Mouse (Mus musculus): ENCODE results near the gene Tgif2lx2.
"Not testable (repeated sequence)": the region's sequence is repeated elsewhere in the genome, so short reads cannot be mapped to it uniquely, and the experiment has no call there.

Tgif2lx2 gene

GRCm38 (mm10) chrX:118426927-118427326, at the start of gene Tgif2lx2:
Gene Tgif2lx2, plus strand, starts transcription at chrX:118427227.
- in situ Hi-C loops (cut with MseI, MboI) = not testable (repeated sequence)
